Mouse (Mus musculus) hindbrain, embryonic 13.5 days (tissue): ENCODE results near the gene Sele. TPM values are rescaled to one million over a fixed set of nuclear protein-coding genes. Genes with fewer than 3 reads are reported as not detected.
"Not testable (repeated sequence)": the region's sequence is repeated elsewhere in the genome, so short reads cannot be mapped to it uniquely, and the experiment has no call there.

Experiments
- ATAC-seq: fragments of 200-750 bp; cut with Nextera tagmentation; 2 replicates; pipeline ENCODE4 v1.8.0; 2017; ENCODE audit warnings: moderate TSS enrichment; ENCODE audit not compliant: low FRiP score
- H3K27ac ChIP-seq: fragments of 300-500 bp; sonication (generic); 2 replicates; pipeline ENCODE4 v1.5.1; 2015; ENCODE audit warnings: inconsistent platforms, mild to moderate bottlenecking, moderate library complexity
- H3K27me3 ChIP-seq: fragments of 300-500 bp; sonication (generic); 2 replicates; pipeline ENCODE4 v1.6.1; 2015; ENCODE audit warnings: mild to moderate bottlenecking, inconsistent platforms
- H3K36me3 ChIP-seq: fragments of 300-500 bp; sonication (generic); 2 replicates; pipeline ENCODE4 v1.6.1; 2015; ENCODE audit warnings: mild to moderate bottlenecking, inconsistent platforms
- H3K4me1 ChIP-seq: fragments of 300-500 bp; sonication (generic); replicated peaks from 2 replicates; pipeline ENCODE4 v1.6.1; 2015; ENCODE audit warnings: inconsistent platforms
- H3K4me2 ChIP-seq: fragments of 300-500 bp; sonication (generic); 2 replicates; pipeline ENCODE4 v1.6.1; 2015; ENCODE audit warnings: inconsistent platforms, mild to moderate bottlenecking, moderate library complexity
- H3K4me3 ChIP-seq: fragments of 300-500 bp; sonication (generic); 2 replicates; pipeline ENCODE4 v1.5.1; 2015; ENCODE audit warnings: mild to moderate bottlenecking, inconsistent platforms
- H3K9ac ChIP-seq: fragments of 300-500 bp; sonication (generic); 2 replicates; pipeline ENCODE4 v1.6.1; 2015; ENCODE audit warnings: mild to moderate bottlenecking, inconsistent platforms
- H3K9me3 ChIP-seq: fragments of 300-500 bp; sonication (generic); 2 replicates; pipeline ENCODE4 v1.6.1; 2016; ENCODE audit warnings: inconsistent platforms
- WGBS: fragments of 180-500 bp; shearing (Covaris S2); methylation state at CpG from one replicate; pipeline ENCODE4 v1.1.7; 2015; 5-methylcytosine and 5-hydroxymethylcytosine counted together
- polyA plus RNA-seq: library from polyadenylated mRNA; unstranded; fragments of >200 nt; fragmentation: Nextera tagmentation; extraction: Ambion mirVana; gene quantifications from 2 replicates; pipeline ENCODE4 v1.2.1, GENCODE M21; 2015

The Sele gene
- not detected in 2 replicates for polyA plus RNA-seq

DNA sequence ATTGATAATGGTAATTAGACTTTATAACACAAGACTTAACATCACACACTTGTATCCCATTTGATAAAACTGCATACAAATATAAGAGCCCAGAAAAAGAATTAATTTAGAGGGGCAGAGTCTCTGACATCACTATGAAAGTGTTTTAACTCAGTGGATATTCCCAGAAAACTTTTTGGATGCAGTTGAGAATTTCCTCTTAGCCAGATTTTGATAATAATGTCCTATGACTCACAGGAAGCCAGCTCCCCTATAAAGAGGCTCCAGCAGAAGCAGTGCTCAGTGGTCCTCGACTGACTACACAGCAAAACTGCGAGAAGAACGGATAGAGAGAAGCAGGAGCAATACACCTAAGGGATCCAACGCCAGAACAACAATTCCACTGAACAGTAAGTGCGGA is at the start of gene Sele:
TSS of gene Sele (plus strand) at position 301 of the 400 bp plus-strand sequence.
- Histone ChIP-seq H3K9ac (no peak within 1 kb of the TSS), H3K4me3 (no peak within 1 kb of the TSS), H3K36me3 (no peaks in the 10 kb centered on the region), H3K9me3 (no peaks in the 10 kb centered on the region), H3K4me1 (no peaks in the 10 kb centered on the region), H3K27ac (no peak within 1 kb of the TSS), H3K27me3 (no peaks in the 10 kb centered on the region), H3K4me2 (no peak within 1 kb of the TSS)
- 89% methylated on average over 5 of the region's 5 CpGs for WGBS
- ATAC-seq, result no peak

DNA sequence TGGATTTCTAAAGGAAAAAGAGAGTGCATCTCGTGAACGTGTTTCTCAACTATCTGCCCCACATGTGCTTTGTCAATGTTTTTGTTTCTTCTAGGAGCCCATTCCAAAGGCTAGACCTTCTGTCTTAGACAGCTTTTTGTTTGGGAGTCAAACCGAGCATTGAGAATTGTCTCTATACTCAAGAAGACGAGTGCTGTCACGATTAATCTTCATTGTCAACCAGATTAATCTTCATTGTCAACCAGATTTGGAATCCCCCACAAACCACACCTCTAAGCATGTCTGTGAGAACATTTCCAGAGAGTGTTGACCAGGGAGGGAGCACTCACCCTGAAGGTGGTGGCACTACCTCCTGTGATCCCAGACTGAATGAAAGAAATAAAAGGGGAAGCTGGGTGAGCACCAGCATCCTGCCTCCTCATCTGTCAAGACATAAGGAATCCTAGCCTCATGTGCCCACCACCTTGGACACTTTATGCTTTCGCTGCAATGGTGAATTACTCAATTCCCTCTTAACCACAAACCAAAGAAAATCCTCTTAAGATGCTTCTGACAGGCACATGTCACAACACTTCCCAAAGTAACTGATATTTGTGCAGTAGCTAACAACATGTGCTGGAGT is 46.1 kb upstream of the Sele start:
- Histone ChIP-seq H3K36me3 (no peaks in the 10 kb centered on the region), H3K27ac (no peak overlapping the region), H3K4me2 (no peak overlapping the region), H3K4me3 (no peak overlapping the region), H3K27me3 (no peaks in the 10 kb centered on the region), H3K4me1 (no peaks in the 10 kb centered on the region), H3K9me3 (no peaks in the 10 kb centered on the region), H3K9ac (no peak overlapping the region)
- no peak for ATAC-seq
- 65% methylated on average over 6 of the region's 6 CpGs for WGBS

DNA sequence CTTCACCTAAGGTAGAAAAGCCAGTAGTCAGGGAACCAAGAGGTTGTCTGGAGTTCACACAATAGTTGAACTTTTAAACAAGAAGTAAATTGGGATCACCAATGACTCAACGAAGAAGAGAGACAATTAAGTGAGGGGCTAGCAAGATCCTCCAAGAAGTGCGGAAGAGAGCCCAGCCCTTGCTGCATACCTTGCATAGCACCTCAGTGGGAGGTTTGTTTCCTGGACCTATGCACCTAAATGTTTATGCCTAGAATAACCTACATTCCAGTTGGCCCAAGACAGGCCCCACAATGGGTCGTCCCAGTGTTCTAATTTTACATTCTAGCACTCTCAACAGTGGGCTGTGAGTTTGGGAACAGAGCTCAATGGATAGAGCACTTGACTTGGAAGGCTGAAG is 43.7 kb upstream of the Sele start:
- no peak for ATAC-seq
- no peak overlapping the region for H3K4me2 ChIP-seq
- no peak overlapping the region for H3K9ac ChIP-seq
- H3K4me3 ChIP-seq, result no peak overlapping the region
- no peaks in the 10 kb centered on the region for H3K27me3 ChIP-seq
- 85% methylated on average over 3 of the region's 3 CpGs for WGBS
- H3K9me3 ChIP-seq, result no peaks in the 10 kb centered on the region
- no peaks in the 10 kb centered on the region for H3K36me3 ChIP-seq
- H3K4me1 ChIP-seq, result no peaks in the 10 kb centered on the region
- H3K27ac ChIP-seq, result no peak overlapping the region

DNA sequence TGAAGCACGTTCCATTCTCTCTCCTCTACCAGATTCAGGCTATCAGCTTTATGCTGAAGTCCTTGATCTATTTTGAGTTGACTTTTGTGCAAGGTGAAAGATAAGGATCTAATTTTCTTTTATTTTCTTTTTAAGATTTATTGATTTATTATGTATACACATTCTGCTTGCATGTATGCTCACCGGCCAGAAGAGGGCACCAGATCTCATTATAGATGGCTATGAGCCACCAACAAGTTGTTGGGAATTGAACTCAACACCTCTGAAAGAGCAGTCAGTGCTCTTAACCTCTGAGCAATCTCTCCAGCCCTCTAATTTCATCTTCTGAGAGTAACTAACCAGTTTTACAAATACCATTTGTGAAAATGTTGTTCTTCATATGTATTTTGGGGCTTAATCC is 38.8 kb upstream of the Sele start:
- ATAC-seq, result no peak
- Histone ChIP-seq H3K4me3 (no peak overlapping the region), H3K4me1 (no peaks in the 10 kb centered on the region)

DNA sequence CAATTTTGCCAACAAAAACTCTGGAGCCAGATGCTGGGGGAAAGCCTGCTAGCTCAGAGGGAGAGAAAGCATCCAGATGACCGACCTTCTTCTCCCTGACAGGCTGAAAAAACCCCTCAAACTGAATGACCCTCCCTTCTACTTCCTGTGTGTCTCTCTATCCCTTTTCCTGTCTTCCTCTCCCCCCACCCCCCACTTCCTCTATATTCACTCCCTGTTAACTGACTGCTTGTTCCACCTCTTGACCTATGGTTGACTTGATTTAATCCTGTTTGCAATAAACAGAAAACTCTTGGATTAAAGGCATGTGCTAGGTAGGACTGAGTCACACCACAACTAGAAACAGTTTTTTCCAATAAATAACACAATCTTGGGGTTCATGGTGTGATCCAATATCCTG is 33.4 kb upstream of the Sele start:
- no peaks in the 10 kb centered on the region for H3K36me3 ChIP-seq
- WGBS, result 67% methylated on average over 1 of the region's 1 CpGs
- no peaks in the 10 kb centered on the region for H3K4me1 ChIP-seq
- no peak overlapping the region for H3K4me2 ChIP-seq
- no peak overlapping the region for H3K9ac ChIP-seq
- no peak overlapping the region for H3K27ac ChIP-seq
- no peak overlapping the region for H3K4me3 ChIP-seq
- no peaks in the 10 kb centered on the region for H3K9me3 ChIP-seq
- H3K27me3 ChIP-seq, result no peaks in the 10 kb centered on the region
- ATAC-seq, result no peak

More for the DNA sequence above, 38.8 kb upstream of the Sele start:
- H3K27ac ChIP-seq, result no peak overlapping the region
- WGBS, result 41% methylated on average over 2 of the region's 2 CpGs
- no peak overlapping the region for H3K9ac ChIP-seq
- H3K36me3 ChIP-seq, result no peaks in the 10 kb centered on the region
- H3K9me3 ChIP-seq, result no peaks in the 10 kb centered on the region
- H3K27me3 ChIP-seq, result no peaks in the 10 kb centered on the region
- no peak overlapping the region for H3K4me2 ChIP-seq

DNA sequence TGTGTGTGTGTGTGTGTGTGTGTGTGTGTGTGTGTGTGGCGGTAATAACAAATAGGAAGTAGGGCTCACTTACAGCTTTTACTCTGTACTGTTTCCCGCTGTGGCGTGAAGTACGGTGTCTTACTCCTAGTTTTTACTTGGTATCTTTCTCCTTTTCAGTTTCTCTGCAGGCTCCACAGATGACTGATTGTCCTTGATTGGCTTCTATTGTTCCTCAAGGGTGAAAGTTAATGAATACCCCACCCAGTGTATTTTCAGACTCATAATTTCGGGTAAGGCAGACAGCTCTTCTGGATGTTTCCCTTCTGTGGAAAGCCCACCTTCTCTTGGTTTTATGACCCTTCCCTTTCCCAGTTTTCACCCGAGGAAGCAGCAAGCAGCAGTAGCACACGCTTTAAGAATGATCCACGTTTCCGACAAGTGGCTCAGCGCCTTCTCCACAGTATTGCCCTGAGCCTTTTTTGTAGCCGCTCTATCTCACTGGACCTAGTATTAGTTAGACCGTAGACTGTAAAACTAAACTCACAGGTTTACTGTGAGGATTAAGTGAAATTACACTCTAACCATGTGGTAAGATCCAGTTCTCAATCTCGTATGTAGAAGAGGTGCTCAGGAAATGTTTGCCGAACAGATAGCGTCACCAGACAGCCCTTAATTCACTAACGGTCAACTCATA is 29.7 kb upstream of the Sele start:
- no peak for ATAC-seq
- Histone ChIP-seq H3K4me1 (no peaks in the 10 kb centered on the region), H3K4me3 (no peak overlapping the region), H3K4me2 (no peak overlapping the region), H3K27ac (no peak overlapping the region), H3K9ac (no peak overlapping the region), H3K9me3 (no peaks in the 10 kb centered on the region), H3K27me3 (no peaks in the 10 kb centered on the region), H3K36me3 (no peaks in the 10 kb centered on the region)
- 79% methylated on average over 16 of the region's 16 CpGs for WGBS

DNA sequence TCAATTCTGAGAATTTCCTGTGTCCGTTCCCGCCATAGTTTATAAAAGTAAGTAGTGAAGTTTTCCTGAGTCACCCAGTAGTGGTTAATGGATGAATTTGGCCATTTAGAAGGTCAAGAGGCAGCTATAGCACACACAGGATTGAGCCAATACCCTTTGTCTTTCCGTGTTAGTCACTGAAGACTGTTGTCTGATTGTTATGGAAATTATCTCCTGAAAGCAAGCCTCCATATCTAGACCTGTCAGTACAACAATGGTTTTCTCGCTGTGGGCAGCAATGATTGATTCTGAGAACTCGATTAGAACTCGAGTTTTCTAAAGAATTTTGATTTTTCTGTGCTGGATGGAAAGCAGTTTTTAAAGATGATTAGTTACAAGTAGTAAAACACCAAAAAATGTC is 28.2 kb upstream of the Sele start:
- no peak overlapping the region for H3K4me3 ChIP-seq
- H3K4me1 ChIP-seq, result no peaks in the 10 kb centered on the region
- H3K27ac ChIP-seq, result no peak overlapping the region
- no peaks in the 10 kb centered on the region for H3K27me3 ChIP-seq
- 19% methylated on average over 6 of the region's 6 CpGs for WGBS
- no peak overlapping the region for H3K9ac ChIP-seq
- no peaks in the 10 kb centered on the region for H3K36me3 ChIP-seq
- no peak for ATAC-seq
- H3K4me2 ChIP-seq, result no peak overlapping the region
- no peaks in the 10 kb centered on the region for H3K9me3 ChIP-seq

DNA sequence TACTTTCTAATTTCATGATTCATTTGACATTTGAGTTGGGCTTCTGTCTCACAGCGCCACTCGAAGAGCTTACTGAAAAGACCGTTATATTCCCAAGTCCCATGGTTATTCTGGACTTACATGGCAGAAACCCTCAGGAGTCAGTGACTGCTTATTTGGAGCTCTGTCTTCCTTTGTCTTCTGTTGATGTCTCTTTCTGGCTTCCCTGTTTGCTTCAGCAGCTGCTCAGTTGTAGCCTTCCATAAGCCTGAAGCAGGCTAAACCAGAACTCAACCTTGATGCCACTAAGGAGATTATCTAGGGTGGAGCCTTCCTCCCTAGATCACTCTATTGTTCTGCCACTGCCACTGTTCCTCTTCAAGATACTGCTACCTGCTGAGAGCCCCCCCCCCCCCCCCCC is 27.3 kb upstream of the Sele start:
- H3K4me2 ChIP-seq, result not testable (repeated sequence)

DNA sequence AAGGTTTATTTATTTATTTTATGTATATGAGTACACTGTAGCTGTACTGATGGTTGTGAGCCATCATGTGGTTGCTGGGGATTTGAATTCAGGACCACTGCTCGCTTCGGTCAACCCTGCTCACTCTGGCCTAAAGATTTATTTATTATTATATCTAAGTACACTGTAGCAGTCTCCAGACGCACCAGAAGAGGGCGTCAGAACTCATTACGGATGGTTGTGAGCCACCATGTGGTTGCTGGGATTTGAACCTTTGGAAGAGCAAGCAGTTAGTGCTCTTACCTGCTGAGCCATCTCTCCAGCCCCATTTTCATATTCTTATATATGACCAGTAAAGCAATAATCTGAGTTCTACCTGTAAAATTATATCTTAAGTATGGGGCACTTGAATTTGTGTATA is 25.9 kb upstream of the Sele start:
- not testable (repeated sequence) for ATAC-seq, H3K27me3 ChIP-seq, H3K27ac ChIP-seq, H3K4me2 ChIP-seq, H3K4me3 ChIP-seq, H3K4me1 ChIP-seq, H3K9ac ChIP-seq, H3K9me3 ChIP-seq, H3K36me3 ChIP-seq
- 84% methylated on average over 5 of the region's 5 CpGs for WGBS

More for the DNA sequence above, 27.3 kb upstream of the Sele start:
- WGBS, result 89% methylated on average over 3 of the region's 3 CpGs
- H3K4me1 ChIP-seq, H3K27ac ChIP-seq, H3K4me3 ChIP-seq, H3K9me3 ChIP-seq, H3K9ac ChIP-seq, H3K27me3 ChIP-seq, H3K36me3 ChIP-seq, ATAC-seq: not testable (repeated sequence)

DNA sequence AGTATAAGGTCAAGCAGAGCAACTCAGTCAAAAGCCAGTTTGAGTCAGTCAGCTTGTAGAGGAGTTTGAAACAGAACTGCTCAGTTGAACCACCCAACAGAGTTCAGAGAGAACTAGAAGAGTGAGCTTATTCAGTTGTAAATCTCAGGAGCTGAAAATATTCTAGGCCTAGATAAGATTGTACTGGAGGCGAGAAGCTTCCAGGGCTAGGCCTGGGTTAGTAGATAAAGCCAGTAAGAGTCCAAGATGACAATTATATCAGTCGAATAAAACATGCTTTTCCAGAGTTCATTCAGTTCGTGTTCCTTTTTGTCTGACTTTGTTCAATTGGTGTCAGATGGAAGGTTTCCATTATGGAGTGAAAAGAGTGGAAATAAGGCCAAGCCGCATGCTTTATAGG is 22.3 kb upstream of the Sele start:
- no peak overlapping the region for H3K27ac ChIP-seq
- no peak overlapping the region for H3K4me3 ChIP-seq
- ATAC-seq, result no peak
- H3K9ac ChIP-seq, result no peak overlapping the region
- H3K27me3 ChIP-seq, result no peaks in the 10 kb centered on the region
- H3K9me3 ChIP-seq, result no peaks in the 10 kb centered on the region
- WGBS, result 89% methylated on average over 4 of the region's 4 CpGs
- no peaks in the 10 kb centered on the region for H3K4me1 ChIP-seq
- H3K4me2 ChIP-seq, result no peak overlapping the region
- no peaks in the 10 kb centered on the region for H3K36me3 ChIP-seq

DNA sequence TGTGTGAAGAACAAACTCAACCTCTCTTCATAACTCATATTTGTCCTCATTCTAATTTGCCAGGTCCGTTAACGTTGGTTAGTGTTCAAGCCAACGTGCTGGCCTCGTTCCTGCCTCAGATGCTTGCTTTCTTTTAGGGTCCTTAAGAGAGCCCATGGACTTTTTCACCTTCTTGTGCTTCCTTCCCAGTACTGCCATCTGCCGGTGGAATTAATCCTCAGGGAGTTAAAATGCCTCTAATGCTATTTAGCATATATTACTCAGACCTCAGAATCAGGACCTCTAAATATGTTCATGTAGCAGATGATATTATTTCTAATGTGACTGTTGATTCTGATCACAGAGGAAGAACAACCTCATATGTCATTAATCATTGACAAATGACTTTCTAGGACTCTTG is 20.6 kb upstream of the Sele start:
- Histone ChIP-seq H3K4me2 (no peak overlapping the region), H3K27me3 (no peaks in the 10 kb centered on the region), H3K27ac (no peak overlapping the region), H3K4me3 (no peak overlapping the region), H3K4me1 (no peaks in the 10 kb centered on the region), H3K36me3 (no peaks in the 10 kb centered on the region), H3K9me3 (no peaks in the 10 kb centered on the region), H3K9ac (no peak overlapping the region)
- ATAC-seq, result no peak
- 64% methylated on average over 5 of the region's 5 CpGs for WGBS

DNA sequence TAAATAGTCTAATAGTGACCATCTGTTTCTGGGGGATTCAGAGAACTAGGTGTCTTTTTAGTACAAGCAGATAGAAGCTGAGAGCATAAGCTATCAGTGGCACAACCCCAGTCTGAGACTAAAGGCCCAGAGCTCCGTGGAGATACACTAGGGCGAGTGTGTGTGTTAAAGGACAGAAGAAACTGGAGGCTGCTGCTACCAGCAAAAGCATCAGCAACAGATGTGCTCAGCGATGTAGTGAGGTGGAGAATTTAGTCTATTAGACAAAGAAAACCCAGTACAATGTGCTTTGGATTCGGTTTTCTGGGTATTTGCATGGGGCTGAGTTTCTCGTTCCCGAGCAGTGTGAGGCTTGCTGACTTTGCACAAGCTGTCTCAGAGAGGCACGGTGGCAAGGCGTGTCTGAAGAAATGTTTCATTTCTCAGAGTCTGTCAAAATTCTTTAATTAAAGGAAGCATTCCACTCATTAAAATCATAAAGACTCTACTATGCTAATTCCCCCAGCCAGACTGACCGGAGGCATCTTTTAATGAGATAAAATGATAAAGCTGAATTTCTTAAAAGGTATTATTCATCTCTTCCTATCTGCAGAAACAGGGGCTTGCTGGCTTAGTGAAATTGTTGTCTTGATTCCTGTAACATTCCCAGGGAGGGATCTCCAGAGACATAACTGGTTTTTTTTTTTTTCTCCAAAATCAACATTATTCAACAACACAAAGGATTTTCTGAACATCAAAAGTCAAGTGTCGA is 7.5 kb upstream of the Sele start:
- no peak for ATAC-seq
- H3K36me3 ChIP-seq, result no peaks in the 10 kb centered on the region

DNA sequence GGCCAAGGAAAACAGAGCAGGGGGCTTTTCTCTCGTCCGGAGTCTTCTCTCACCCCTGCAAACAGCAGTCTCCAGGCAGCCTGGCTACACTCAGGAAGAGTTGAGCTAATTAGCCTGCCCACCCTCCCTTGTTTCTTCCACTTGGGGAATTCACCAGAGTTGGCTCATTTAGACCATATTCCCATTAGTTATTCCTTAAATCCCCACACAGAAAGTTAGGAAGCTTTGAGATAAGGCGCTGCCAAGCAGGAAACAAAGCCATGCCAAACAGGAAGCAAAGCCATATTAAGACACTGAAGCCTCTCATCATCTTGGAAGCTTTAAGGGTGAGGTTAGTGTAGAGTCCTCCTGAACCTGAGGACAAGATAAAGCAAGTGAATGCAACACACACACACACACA is 4.5 kb upstream of the Sele start:
- H3K27ac ChIP-seq, result no peak overlapping the region
- WGBS, result 76% methylated on average over 3 of the region's 3 CpGs
- no peak overlapping the region for H3K4me2 ChIP-seq
- no peaks in the 10 kb centered on the region for H3K27me3 ChIP-seq
- no peaks in the 10 kb centered on the region for H3K9me3 ChIP-seq
- ATAC-seq, result no peak
- H3K4me3 ChIP-seq, result no peak overlapping the region
- H3K9ac ChIP-seq, result no peak overlapping the region
- no peaks in the 10 kb centered on the region for H3K4me1 ChIP-seq
- H3K36me3 ChIP-seq, result no peaks in the 10 kb centered on the region

More for the DNA sequence above, 7.5 kb upstream of the Sele start:
- WGBS, result 73% methylated on average over 10 of the region's 10 CpGs
- no peak overlapping the region for H3K9ac ChIP-seq
- H3K9me3 ChIP-seq, result no peaks in the 10 kb centered on the region
- no peaks in the 10 kb centered on the region for H3K4me1 ChIP-seq
- H3K27ac ChIP-seq, result no peak overlapping the region
- H3K4me2 ChIP-seq, result no peak overlapping the region
- H3K27me3 ChIP-seq, result no peaks in the 10 kb centered on the region
- no peak overlapping the region for H3K4me3 ChIP-seq
